Mouse (Mus musculus) ES-Bruce4 (cell line): ENCODE measurements around the gene Mrpl27. TPM values are rescaled to one million over a fixed set of nuclear protein-coding genes. Genes with fewer than 3 reads are reported as not detected.

Source experiments
- H3K27ac ChIP-seq: 2 replicates; pipeline ENCODE4 v1.5.1; 2012; ENCODE audit warnings: low read length, inconsistent platforms; ENCODE audit not compliant: insufficient read depth
- H3K27me3 ChIP-seq: 2 replicates; pipeline ENCODE4 v1.6.1; 2012; ENCODE audit warnings: mild to moderate bottlenecking, low read length, inconsistent platforms; ENCODE audit not compliant: control insufficient read depth, poor library complexity, insufficient read depth, severe bottlenecking
- H3K36me3 ChIP-seq: 2 replicates; pipeline ENCODE4 v1.6.1; 2012; ENCODE audit warnings: inconsistent platforms, mild to moderate bottlenecking, low read length, moderate library complexity; ENCODE audit not compliant: control insufficient read depth, poor library complexity, insufficient read depth, severe bottlenecking
- H3K4me1 ChIP-seq: one replicate; pipeline ENCODE4 v1.8.1; 2011; ENCODE audit warnings: low read length; ENCODE audit not compliant: control insufficient read depth, insufficient read depth
- H3K4me3 ChIP-seq: 2 replicates; pipeline ENCODE4 v1.5.1; 2011; ENCODE audit warnings: low read depth, mild to moderate bottlenecking, low read length
- H3K9ac ChIP-seq: 2 replicates; pipeline ENCODE4 v1.6.1; 2012; ENCODE audit warnings: low read depth, mild to moderate bottlenecking, inconsistent platforms; ENCODE audit not compliant: poor library complexity, severe bottlenecking
- H3K9me3 ChIP-seq: replicated peaks from 2 replicates; pipeline ENCODE4 v1.6.1; 2012; ENCODE audit warnings: mild to moderate bottlenecking, low read length, inconsistent platforms; ENCODE audit not compliant: control insufficient read depth, poor library complexity, insufficient read depth, severe bottlenecking
- CTCF ChIP-seq: IDR thresholded peaks from one replicate; pipeline ENCODE4 v1.8.1; 2011; ENCODE audit warnings: low read depth, low read length
- EP300 ChIP-seq: IDR thresholded peaks from 2 replicates; pipeline ENCODE4 v1.6.1; 2011; ENCODE audit warnings: low read depth, low read length; ENCODE audit not compliant: insufficient read depth
- POLR2A ChIP-seq: IDR thresholded peaks from one replicate; pipeline ENCODE4 v1.8.1; 2011; ENCODE audit warnings: low read length; ENCODE audit not compliant: insufficient read depth
- polyA plus RNA-seq: library from polyadenylated mRNA; stranded (reverse); fragments of >200 nt; gene quantifications from 2 replicates; pipeline ENCODE4 v1.2.4, GENCODE M21; 2011; ENCODE audit warnings: low read depth; ENCODE audit not compliant: missing spikeins, insufficient read depth, insufficient read length

Gene Mrpl27
- polyA plus RNA-seq: 48.1 and 49.0 TPM in 2 replicates

- Histone ChIP-seq H3K9ac (peak within 1 kb of the TSS; percentile 87), H3K36me3 (peaks cover 8% of the 10 kb centered on the region; the same call in 1 of the 2 replicates), H3K27me3 (no peaks in the 10 kb centered on the region), H3K27ac (peak within 1 kb of the TSS; percentile 91), H3K4me3 (peak within 1 kb of the TSS; percentile 100), H3K4me1 (no peaks in the 10 kb centered on the region), H3K9me3 (no peaks in the 10 kb centered on the region)
- TF ChIP-seq CTCF (no peak), EP300 (no peak), POLR2A (peak; percentile 36)
Observed at GRCm38 (mm10) chr11:94653663-94654436, at the start of gene Mrpl27, which contains the start of gene Eme1. TSS of gene Mrpl27 (plus strand) at chr11:94653767. TSS of gene Eme1 (minus strand) at chr11:94653964.

GRCm38 (mm10) chr11:94610744-94611740, 42.5 kb upstream of the Mrpl27 start:
- Histone ChIP-seq H3K27ac (no peak overlapping the region), H3K4me1 (no peaks in the 10 kb centered on the region), H3K27me3 (no peaks in the 10 kb centered on the region), H3K9ac (no peak overlapping the region), H3K9me3 (no peaks in the 10 kb centered on the region), H3K36me3 (no peaks in the 10 kb centered on the region), H3K4me3 (no peak overlapping the region)
- TF ChIP-seq CTCF (no peak), EP300 (no peak), POLR2A (no peak)

- no peak overlapping the region for H3K27ac ChIP-seq
- no peak overlapping the region for H3K9ac ChIP-seq
- TF ChIP-seq CTCF (no peak), EP300 (no peak), POLR2A (no peak)
- no peaks in the 10 kb centered on the region for H3K27me3 ChIP-seq
- H3K36me3 ChIP-seq: no peaks in the 10 kb centered on the region
- no peaks in the 10 kb centered on the region for H3K4me1 ChIP-seq
- no peaks in the 10 kb centered on the region for H3K9me3 ChIP-seq
- H3K4me3 ChIP-seq: no peak overlapping the region
Observed at GRCm38 (mm10) chr11:94614603-94615002, 39.0 kb upstream of the Mrpl27 start.

DNA sequence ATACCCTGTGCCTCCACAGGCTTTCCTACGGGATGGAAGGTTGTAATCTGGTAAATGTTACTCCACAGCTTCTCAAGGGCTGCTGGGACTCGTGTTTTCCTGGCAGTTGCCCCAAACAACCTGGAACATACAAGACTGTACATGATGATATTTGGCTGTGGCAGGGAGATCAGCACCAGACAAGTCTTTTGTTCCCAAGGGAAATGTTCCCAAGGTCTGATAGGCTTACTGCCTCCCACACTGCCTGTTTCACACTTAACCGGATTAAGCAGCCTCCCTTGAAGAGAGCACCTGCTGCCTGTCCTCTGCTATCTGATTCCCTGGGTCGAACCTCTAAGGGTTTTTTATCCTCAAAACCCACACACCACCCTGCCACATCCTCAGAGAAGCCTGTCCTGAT, 38.1 kb upstream of the Mrpl27 start:
- no peak for TF ChIP-seq CTCF
- TF ChIP-seq EP300: no peak

DNA sequence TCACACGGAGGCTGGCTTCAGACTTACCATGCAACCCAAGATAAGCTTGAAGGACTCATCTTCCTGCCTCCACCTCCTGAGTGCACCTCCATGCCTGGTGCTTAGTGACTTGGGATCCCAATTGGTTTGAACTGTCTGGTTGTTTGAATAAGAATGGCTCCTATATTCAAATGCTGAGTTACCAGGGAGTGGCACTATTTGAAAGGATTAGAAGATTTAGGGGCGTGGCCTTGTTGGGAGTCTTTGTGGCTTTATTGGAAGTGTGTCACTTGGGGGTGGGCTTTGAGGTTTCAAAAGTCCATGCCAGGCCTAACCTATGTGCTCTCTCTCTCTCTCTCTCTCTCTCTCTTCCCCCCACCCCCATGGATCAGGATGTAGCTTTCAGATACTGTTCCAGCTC, 35.9 kb upstream of the Mrpl27 start:
- TF ChIP-seq POLR2A (no peak), CTCF (no peak), EP300 (no peak)
- no peaks in the 10 kb centered on the region for H3K27me3 ChIP-seq
- no peaks in the 10 kb centered on the region for H3K4me1 ChIP-seq

More for the DNA sequence above, 38.1 kb upstream of the Mrpl27 start:
- Histone ChIP-seq H3K4me1 (no peaks in the 10 kb centered on the region), H3K36me3 (no peaks in the 10 kb centered on the region), H3K27ac (no peak overlapping the region), H3K4me3 (no peak overlapping the region), H3K27me3 (no peaks in the 10 kb centered on the region), H3K9me3 (no peaks in the 10 kb centered on the region), H3K9ac (no peak overlapping the region)

More for the DNA sequence above, 35.9 kb upstream of the Mrpl27 start:
- Histone ChIP-seq H3K4me3 (no peak overlapping the region), H3K27ac (no peak overlapping the region), H3K36me3 (no peaks in the 10 kb centered on the region), H3K9me3 (no peaks in the 10 kb centered on the region), H3K9ac (no peak overlapping the region)
